Mouse (Mus musculus) right cerebral cortex, postnatal 14 days (tissue): ENCODE measurements at regions not wholly inside any gene's neighbourhood (a gene's known extent, or its start where the extent isn't known, plus 50 kb on each side); places are given as distances from the start of the nearest gene placed in this dataset.

Experiments
- DNase-seq: peaks from one replicate; pipeline ENCODE4 v3.0.0; 2022

DNA sequence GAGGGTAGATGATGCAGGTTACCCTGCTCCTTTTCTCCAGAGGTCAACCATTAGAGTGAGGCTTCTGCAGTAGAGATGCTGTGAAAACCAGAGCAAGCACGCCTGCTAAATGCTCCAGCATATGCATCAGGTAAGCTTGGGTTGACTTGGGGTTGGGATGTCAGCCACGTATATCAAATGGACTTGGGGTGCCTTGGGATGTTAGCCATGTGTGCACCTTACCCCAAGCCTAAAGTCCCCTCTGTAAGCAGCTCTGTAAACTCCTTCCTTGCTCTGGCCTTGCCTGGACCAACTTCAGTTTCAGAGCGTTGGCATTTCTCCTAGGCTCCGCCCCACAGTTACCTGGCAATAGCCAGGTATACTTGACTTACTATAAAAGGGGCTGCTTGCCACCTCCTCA is 155.3 kb upstream of the Tmtc1 start:
- DNase-seq, result no peak

DNA sequence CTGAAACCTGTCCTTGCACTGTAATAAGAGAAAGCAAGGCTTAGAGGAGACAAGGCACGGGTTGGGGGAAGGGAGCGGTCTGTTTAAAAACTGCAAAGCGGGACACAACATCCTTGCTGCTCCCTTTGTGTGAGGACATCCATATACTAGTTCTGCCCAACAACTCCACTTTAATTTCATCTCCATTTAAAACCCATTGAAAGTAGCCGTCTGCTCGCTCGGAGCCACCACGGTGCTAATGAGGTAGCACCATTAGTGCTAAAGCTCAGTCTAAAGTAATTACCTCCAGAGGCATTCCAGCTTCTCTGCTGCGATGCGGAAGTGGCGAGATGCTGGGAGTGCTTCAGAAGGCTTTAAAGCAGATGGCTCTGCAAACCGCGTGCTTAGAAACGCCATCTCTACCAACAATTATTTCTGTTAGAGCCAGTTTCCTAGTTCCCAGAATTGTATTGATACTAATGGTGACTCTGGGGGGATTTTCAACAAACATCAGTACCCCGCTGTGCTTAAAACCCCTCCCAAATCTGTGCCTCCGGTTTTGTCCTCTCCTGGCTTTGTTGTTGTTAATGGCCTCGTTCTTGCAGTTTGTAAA is 154.7 kb upstream of the Tmtc1 start:
- DNase-seq, result no peak

DNA sequence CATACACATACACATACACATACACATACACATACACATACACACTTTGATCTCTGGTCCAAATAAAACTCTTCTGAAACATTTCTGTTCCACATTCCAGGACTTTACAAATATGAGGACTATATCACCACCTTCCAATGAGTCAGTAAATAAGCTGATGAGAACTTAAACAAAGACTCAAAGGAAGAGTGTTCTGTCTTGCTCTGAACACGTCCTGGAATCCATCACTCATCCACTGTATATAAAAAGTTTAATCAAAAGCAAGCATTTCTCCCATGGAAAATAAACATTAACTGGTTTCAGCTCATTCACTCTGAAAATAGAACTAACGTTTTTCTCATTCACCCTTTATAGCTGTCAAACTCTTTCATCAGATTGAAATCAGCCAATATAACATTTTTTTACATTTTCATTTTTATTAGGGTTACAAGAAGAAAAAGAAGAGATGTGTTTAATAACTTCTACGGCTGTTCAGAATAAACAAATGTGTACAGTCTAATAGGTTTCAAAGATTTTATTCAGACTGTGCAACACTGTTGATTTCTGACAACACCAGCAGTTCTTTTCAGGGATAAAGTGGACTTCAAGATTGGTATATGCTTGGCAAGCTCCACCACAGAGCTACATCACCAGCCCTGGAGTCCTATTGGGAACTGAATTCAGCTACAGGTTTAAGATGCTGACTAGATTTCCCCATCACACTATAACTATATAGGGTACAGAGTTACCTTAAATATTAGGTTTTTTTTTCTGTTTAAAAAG is 151.0 kb upstream of the Tmtc1 start:
- DNase-seq, result no peak

DNA sequence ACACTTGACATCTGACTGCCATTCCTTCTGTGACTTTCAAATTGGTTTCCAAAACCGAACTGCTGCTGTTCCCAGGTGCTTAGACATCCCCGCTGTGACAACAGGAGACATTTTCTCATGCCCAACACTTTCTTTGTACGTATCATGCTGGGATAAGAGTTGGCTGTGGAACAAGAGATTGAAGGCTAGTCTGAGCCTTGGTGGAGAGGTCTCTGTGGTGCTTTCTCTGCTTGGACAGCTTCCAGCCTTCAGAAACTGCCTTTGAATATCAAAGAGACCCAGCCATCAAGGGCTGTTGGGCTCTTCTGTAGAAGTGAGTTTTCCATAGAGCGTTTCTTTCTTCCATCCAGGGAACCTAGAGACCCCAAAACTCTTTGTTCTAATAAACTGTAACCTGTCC is 144.8 kb upstream of the Tmtc1 start:
- DNase-seq, result no peak

DNA sequence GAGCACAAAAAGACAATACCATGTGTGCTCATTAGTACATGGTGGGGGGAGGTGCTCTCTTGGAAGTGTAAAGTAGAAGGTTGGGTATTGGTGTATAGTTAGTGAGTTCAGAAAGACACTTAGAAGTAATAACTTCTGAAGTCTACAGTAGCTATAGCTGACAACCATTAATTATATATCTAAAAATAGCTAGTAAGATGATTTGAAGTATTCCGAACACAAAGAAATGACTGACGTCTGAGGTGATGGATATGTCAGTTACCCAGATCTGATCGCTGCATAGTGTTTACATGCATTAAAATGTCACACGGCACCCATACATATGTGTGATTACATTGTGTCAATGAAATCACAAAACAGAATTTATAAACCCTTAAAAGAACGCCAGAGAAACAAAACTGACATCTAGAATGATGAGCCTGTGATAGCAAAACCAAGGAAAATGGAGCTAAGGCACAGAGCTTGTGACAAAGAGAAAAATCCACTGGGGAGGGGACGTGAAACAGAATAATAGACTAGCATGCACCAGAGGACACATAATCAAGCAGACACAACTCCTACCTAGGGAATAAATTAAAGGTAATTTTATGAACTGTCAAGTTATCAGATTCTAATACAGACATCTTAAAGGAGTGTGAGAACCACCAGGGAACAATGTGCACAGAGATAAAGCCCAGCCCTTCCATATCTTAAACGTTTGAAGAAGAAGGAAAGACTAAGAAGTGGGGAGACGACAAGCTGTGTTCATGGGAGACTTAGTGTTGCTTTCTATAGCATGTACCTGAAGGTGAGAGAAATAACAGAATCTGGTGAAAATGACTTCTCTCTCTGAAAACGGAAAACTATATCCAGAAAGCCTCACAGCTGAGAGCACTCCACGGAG is 142.5 kb upstream of the Tmtc1 start:
- DNase-seq, result no peak

DNA sequence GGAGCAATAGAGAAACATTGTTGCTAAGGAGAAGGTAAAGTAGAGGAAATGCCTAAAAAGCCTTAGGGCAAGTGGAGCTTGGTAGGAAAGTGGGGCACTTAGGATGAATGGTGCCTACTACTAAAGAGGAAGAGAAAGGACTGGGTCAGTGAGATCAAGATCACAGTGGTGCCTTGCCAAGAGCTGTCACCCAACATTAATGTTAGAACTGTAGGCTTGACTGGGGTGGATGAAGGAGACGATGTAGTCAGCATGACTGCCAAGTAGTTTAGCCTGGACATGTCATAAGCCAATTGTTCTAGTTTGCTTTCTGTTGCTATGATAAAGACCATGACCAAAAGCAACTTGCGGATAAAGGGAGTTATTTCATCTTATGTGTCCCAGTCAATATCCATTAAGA is 139.9 kb upstream of the Tmtc1 start:
- no peak for DNase-seq

DNA sequence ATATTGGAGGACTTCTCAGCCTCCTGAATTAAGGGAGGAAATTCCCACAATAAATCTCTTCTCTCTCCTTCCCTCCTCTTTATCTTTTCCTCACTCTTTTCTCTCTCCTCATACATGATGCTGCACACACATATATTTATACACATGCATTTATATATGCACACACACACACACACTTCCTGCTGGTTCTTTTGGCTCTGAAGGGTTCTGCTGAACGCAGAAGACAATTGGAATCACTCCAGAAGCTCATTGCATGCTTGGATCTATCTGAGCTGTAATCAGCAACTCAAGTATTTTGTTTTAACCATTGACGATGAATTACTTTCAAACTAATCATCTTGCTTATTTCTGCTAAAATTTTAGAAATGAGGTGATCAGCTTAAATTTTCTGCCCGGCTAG is 134.1 kb upstream of the Tmtc1 start:
- no peak for DNase-seq

DNA sequence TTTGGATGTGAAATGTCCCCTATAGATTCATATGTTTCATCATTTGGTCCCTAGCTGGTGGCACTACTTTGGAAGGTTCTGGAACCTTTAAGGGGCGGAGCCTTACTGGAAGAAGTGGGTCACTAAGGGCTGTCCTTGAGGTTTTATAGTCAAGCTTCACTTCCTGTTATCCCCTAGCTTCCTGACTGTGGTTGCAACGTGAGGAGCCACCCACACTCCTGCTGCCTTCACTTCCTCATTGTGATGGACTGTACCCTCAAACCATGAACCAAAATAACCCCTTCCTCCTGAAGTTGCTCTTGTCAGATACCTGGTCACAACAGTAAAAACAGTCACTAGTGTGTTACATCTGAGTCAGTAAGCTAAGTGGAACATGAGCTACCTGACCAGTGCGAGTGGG is 133.5 kb upstream of the Tmtc1 start:
- DNase-seq, result no peak

DNA sequence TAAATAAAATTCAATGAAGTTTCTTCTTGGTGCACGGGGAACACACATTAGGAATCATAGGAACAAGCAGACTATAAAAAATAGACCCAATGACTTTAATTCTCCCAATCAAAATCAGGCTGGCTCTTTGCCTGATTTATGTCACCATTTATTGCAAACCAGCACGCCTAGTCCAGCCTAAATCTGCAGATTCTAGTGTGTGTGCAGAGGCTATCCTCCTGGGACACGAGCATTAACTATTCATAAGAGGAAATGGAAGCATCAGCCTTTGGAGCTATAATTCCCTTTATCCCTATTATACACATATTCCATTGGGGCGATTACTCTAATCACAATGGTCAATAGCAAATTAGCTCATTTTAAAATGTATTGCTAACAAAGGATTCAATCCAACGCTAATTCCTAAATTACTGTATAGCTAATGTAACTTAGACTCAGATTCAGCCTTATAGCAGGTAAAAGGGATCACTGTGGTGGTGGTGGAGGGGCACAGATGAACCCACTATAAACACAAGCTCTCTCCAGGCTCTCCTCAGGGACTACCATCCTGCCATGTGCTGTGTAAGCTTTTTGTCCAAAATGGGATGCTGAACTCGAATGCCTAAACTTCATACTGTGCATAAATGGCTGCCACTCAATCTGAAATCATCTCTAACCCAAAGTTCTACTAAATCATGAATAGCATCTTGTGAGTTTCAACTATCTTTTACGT is 130.7 kb upstream of the Tmtc1 start:
- DNase-seq, result no peak

DNA sequence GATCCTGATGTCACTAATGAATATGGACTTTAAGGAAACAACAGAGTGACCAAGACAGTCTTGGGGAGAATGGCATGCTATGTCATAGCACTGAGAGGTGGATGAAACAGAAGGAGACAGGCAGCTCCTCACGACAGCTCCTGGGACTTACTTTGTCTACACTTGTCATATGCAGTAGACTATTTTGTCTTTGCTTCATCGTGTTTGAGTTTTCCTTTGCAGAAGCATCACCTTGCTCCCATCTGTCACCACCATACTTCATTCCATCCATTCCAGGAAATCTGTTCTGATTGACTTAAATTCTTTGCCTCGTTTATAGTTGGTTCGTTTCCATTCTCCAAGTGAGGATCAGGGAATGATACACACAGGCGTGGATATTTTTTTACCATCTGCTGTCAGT is 128.0 kb upstream of the Tmtc1 start:
- no peak for DNase-seq

DNA sequence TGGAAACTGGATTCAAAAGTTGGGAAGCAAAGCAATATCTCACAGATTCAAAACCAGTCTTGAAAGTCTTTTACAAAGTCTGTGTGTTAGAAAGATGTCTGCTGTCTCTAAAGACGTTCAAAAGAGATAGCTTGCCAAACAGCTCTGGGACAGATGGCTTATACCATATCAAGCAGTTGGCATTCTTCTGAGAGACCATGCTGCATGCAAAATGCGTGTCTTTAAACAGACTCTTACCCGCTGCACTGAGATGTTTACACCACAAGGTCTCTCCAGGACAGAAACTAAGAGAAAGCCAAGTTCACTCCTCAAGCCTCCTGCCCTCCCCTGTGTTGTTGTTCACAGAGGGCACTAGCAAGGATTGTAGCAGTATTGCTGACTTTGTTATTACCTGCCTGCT is 127.5 kb upstream of the Tmtc1 start:
- no peak for DNase-seq

DNA sequence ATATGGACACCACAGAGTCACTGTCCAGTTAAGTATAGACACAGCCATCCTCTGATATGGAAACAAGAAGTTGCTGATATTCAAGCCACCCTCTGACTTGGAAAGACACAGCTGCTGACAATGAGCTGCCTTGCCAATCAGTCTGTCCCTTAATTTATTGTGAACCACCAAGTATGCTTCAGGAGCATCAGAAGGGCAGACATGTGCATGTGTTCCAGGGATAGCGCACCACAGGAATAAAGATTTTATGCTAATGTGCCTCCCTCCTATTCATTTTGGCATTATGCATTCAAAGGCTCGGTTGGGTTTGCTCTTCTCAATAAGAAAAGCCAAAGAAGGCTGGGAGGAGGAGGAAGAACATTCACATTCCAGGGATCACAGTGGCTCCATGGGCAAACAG is 120.0 kb upstream of the Tmtc1 start:
- no peak for DNase-seq

DNA sequence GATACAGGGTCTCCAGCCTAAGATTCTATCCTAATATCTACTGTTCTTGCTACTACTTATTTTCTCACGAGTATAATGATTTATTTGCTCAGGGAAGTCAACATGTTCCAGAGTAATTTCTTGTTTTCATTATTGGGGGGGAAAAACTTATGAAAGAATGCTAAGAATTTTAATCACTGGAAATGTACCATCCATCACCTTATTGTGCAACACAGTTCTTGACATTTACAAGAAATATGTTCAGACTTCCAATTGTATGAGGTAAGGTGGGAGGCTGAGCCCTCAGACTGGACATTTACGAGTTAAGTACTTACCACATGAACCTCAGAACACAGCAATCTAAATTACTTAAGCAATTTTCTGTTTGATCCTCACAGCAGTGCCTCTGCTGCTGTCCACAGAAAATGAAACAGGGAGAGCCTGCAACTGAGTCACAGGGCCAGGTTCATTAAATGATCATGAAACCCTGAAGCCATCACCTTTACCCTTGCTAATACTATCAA is 118.1 kb upstream of the Tmtc1 start:
- no peak for DNase-seq

DNA sequence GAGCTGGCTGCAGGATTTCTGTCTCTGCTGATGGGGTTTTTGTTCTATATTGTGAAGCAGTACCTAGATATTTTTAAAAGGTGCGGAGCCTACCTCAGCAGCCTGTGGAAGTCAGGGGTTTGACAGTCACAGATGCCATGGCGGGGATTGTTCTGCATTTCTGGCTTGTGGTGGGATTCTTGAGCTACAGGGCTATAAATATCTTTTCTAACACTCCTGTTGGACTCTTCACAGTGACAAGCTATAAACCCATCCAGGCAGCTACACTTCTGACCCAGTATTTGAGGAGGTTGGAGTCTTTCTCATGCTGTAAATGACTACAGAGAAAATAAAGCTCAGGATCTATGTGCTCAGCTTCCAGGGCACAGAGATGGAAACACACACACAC is 112.3 kb upstream of the Tmtc1 start:
- DNase-seq, result no peak

DNA sequence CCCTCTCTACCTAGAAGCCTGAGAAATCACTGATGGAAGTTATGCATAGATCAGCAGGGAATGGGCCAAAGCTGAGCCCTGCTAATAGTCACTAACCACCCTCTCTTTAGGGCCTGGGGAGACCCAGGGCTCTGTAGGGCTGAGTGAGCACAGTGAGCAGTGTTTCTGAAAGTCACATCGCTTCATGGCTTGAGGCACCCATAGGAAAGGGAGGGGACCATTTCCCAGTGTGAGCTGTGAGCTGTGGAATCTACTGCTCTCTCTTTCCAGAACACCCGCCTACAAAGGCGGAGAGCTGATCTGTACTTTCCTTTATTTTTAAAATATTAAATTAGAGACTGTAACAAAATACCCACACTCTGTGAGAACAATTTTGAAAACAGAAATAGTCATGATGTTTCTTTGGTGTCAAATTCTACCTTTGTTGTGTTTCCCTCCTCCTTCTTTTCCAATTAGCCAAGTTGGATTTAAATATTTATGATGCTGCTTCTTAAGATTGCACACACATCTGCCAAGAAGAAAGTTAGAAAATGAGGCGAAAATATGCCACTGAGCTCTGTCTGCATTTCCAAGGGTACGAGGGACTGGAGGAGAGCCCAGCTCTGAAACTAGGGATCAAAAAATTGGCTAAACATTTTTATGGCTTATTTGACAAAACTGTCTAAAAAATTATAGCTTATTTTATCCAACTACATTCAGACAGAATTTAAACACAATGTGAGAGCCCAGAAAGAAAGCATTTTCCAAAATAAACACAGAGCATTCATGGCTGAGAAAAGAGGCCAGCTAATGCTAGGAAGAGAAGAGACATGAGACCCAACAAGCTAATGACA is 111.7 kb upstream of the Tmtc1 start:
- DNase-seq, result no peak

DNA sequence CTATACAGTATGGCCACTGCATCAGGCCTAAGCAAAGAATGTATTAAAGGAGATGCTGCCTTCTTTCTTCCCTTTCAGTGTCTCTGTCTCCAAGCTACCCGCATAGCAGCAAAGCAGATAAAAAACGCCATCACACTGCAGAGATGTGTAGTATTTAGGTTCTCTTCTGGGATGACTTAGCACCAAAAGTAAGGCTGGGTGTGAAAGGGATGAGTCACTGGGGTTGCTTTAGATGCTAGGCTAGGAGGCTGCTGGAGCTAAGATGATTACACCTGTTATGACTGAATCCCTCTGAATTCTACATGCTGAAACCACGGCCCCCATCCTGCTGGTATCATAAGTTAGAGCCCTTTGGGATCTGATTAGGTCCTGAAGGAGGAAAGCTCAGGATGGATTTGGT is 110.3 kb upstream of the Tmtc1 start:
- DNase-seq, result no peak

DNA sequence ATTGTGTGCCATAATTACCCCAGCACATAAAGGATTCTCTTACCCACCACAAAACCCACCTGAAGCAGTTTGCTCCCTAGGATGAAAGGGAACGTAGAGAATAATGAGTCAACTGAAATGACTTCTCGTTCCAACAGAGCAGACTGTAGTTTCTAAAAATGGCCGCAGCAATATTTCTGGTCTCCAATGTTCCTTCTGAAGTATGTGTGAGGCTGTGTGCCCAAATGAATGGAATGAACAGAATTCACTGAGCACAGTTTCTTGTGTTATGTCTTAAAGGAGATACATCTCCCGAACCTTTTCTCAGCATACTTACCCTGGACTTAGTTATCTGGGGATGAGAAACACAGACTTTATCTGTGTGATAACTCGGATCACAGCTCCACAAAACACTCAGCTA is 109.4 kb upstream of the Tmtc1 start:
- DNase-seq, result no peak

DNA sequence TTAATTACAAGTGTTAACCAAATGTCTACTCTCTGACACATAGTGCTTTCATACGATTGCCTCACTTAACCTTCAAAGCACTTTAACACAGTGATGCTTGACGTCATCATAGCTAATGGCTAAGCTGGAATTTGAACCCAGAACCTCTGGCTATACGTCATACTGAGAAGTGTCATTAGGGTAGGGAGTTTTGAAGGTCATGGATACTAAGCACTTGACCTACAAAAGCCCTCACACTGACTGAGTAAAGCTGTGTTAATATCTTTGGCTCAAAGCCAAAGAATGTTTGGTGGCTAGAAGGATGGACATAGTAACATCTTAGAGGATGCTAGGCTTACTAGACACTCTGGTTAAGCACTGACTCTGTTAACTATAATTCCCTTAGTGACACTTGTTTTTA is 106.9 kb upstream of the Tmtc1 start:
- DNase-seq, result no peak

DNA sequence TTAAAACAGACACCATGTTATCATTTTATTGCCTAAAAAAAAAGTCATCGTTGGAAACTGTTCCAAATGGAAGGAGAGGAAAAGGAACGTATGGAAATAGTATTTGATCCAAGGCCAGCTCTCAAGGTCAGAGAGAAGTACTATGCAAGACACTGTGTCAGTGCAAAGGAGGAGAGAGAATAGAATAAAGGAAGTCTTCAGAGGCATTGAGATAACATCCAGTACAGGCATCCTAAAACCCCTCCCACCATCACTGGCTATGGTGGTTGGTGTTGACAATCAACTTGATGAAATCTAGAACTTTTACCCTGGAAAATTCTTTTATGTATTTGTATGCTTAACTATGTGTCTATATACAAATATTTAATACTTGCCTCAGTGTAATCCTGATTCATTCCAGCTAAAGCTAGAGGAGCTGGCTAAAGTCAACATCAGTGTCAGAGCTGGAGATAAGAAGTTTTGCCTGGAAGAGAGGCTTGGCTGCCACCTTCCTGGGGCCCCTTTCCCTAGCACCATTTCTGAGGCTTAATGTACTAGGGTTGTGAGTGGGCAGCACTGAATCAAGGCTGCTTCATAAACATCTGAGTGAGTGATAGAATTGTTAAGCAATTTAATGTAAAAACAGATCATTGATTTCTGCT is 104.1 kb upstream of the Tmtc1 start:
- DNase-seq, result no peak

DNA sequence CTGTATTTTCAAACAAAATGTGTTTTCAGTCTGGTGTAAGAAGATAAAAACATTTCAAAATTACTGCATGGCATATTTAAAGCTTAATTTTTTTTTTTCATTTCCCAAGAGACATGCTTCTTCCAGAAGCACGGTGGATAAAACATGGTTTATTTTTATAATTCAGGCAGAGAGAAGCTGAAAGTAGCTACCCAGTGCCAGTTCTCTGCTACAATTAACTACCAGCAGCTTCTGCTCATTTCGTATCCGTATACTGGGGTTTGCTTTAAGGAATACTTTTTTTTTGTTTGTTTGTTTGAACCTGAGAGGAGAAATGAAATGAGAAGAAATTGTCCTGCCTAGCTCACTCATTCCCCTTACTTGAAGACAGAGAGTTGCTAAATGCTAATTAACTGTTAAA is 98.9 kb upstream of the Tmtc1 start:
- DNase-seq, result no peak

DNA sequence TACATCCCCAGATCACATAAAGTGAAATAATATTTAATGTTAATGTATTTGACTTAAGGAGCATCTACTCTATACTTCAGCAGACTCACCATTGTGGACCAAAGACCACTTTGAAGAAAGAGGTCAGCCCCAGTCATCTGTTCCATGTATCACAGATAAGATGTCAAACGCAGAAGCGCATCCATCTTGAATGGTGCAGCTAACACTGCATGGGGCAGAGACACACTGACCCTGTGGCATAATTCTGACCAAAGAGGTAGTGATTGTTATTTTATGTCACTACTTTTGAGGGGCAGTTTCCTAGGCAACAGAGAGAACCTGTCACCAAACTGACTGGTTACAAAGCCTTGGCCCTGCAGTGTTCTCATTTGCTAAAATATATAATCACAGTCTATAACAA is 97.8 kb upstream of the Tmtc1 start:
- DNase-seq, result no peak
